Mouse (Mus musculus) stomach, embryonic 14.5 days (tissue): Measurements from ENCODE around the gene Sik1. TPM values are rescaled to one million over a fixed set of nuclear protein-coding genes. Genes with fewer than 3 reads are reported as not detected.
A peak's percentile ranks its signal among the peaks of the same experiment; 100 is the strongest.

Experiments
- ATAC-seq: fragments of 200-750 bp; cut with Nextera tagmentation; 2 replicates; pipeline ENCODE4 v1.8.0; 2017; ENCODE audit warnings: low read depth, moderate TSS enrichment; ENCODE audit not compliant: insufficient number of reproducible peaks, insufficient read depth, low FRiP score
- H3K27ac ChIP-seq: fragments of 300-500 bp; sonication (generic); 2 replicates; pipeline ENCODE4 v1.5.1; 2014; ENCODE audit warnings: mild to moderate bottlenecking, low read length, moderate library complexity, mixed read lengths
- H3K27me3 ChIP-seq: fragments of 300-500 bp; sonication (generic); 2 replicates; pipeline ENCODE4 v1.6.1; 2014; ENCODE audit warnings: low read length, control low read depth, mixed read lengths; ENCODE audit not compliant: control insufficient read depth, insufficient read depth
- H3K36me3 ChIP-seq: fragments of 300-500 bp; sonication (generic); 2 replicates; pipeline ENCODE4 v1.6.1; 2014; ENCODE audit warnings: mild to moderate bottlenecking, control low read depth, low read length, moderate library complexity, mixed read lengths; ENCODE audit not compliant: control insufficient read depth, insufficient read depth
- H3K4me1 ChIP-seq: fragments of 300-500 bp; sonication (generic); 2 replicates; pipeline ENCODE4 v1.6.1; 2014; ENCODE audit warnings: low read length, control low read depth, mixed read lengths; ENCODE audit not compliant: control insufficient read depth, insufficient read depth
- H3K4me2 ChIP-seq: fragments of 300-500 bp; sonication (generic); replicated peaks from 2 replicates; pipeline ENCODE4 v1.6.1; 2014; ENCODE audit warnings: low read depth, low read length, control low read depth
- H3K4me3 ChIP-seq: fragments of 300-500 bp; sonication (generic); 2 replicates; pipeline ENCODE4 v1.5.1; 2014; ENCODE audit warnings: low read depth, low read length, control low read depth
- H3K9ac ChIP-seq: fragments of 300-500 bp; sonication (generic); replicated peaks from 2 replicates; pipeline ENCODE4 v1.6.1; 2014; ENCODE audit warnings: low read depth, mild to moderate bottlenecking, control low read depth, low read length, moderate library complexity, mixed read lengths
- H3K9me3 ChIP-seq: fragments of 300-500 bp; sonication (generic); 2 replicates; pipeline ENCODE4 v1.6.1; 2016; ENCODE audit warnings: low read depth, low read length, control low read depth; ENCODE audit not compliant: control insufficient read depth
- WGBS: fragments of 180-500 bp; shearing (Covaris S2); extraction: QIAGEN DNeasy Blood & Tissue Kit; methylation state at CpG from one replicate; pipeline ENCODE4 v1.1.7; 2014; 5-methylcytosine and 5-hydroxymethylcytosine counted together
- polyA plus RNA-seq: library from polyadenylated mRNA; unstranded; fragments of >200 nt; fragmentation: Nextera tagmentation; extraction: Ambion mirVana; gene quantifications from 2 replicates; pipeline ENCODE4 v1.2.1, GENCODE M21; 2014

Gene Sik1
- polyA plus RNA-seq, 1 experiment from 2014 or later: 19.7 TPM

DNA sequence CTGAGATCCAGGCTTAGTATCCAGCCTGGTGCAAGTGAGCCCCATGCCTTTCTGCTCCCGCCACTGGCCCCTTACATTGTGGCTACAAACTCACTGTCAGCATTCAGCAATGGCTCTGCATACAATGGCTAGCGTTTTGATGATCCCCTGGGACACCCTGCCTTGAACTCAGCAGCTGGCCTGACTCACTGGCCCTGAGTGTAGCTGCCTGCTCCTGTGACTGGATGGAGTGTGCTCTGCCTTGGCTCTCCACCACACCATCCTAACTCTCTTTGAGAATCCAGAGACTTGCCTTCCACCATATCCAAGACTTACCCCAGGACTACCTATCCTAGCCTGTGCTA, 19.4 kb downstream of the Sik1 start:
- 82% methylated on average over 2 of the region's 2 CpGs for WGBS
- H3K9ac ChIP-seq: no peak overlapping the region
- H3K27ac ChIP-seq: peak overlapping the region; percentile 56; the same call in 1 of the 2 replicates

DNA sequence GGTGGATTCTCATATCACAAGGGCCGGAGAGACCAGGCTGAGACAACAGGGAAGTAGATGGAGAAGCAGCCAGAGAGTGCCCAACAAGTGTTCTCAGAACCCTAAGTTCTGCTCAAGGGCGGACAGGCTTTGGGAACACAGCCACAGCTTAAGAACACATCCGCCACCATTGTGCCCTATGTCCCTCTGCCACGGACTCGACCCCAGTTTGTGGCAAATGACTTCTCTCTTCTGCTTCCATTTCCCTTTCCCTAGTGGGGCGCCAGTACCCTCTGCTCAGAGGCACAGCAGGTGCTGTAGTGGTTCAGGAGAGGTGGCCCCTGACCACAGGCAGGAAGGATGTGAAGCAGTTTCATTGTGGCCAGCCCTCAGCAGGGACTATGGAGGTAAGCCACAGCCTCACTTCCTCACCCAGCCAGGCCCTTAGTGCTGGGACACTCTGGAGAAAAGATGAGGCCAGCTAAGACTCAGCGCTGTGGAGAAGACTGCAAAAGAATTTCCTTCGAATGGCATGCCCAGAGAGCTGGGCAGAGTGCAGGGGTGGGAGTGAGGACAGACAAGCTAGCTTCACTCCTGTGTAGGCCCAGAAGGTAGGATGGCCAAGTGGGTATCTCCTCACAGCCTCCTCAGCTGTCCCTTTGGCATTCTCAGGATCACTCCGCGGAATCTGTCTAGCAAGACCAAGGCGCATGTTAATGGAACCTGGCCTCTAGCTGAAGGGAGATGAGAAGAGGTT, 19.9 kb downstream of the Sik1 start:
- Histone ChIP-seq H3K27ac (peak overlapping the region; percentile 84; the same call in 1 of the 2 replicates), H3K4me3 (no peak overlapping the region), H3K27me3 (no peaks in the 10 kb centered on the region), H3K9ac (no peak overlapping the region), H3K4me1 (peaks cover 21% of the 10 kb centered on the region), H3K4me2 (no peak overlapping the region), H3K36me3 (no peaks in the 10 kb centered on the region), H3K9me3 (peaks cover 7% of the 10 kb centered on the region; the same call in 1 of the 2 replicates)
- ATAC-seq: no peak
- 93% methylated on average over 11 of the region's 11 CpGs for WGBS

More for the DNA sequence above, 19.4 kb downstream of the Sik1 start:
- Histone ChIP-seq H3K4me1 (peaks cover 21% of the 10 kb centered on the region), H3K4me2 (no peak overlapping the region), H3K27me3 (no peaks in the 10 kb centered on the region), H3K4me3 (no peak overlapping the region), H3K9me3 (peaks cover 7% of the 10 kb centered on the region; the same call in 1 of the 2 replicates), H3K36me3 (no peaks in the 10 kb centered on the region)
- ATAC-seq: no peak

DNA sequence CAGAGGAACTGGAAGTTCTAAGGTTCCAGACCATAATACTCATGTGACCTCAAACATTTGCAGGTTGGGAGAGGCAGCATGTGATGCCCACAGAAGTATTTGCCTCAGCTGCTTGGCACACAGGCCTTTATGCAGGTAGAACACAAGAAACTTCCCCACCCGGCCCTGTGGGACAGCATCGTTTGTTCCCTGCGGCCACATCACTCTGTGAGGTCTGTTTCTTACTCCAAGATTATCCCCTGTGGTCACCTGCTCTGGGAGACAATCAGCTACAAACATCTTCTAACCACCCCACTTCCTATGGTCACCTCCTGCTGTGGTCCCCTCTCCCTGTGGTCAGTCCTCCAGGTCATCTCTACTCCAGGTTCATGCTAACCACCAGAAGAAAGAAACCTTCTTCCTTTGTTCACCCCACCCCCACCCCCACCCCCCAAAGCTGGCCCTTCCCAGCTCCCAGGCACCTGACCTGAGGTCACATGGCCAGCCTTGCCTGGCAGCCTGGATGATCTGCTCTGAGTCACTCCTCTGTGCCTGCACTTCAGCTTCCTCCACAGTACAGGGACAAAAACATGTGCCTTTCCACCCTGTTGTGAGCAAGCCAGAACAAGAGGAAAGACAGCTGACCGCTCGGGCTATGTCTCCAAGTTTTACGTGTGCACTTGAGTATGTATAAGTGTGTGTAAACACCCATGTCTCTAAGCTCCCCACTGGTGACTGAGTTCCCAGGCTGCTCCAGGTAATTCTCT, 21.1 kb downstream of the Sik1 start:
- Histone ChIP-seq H3K4me3 (no peak overlapping the region), H3K27me3 (no peaks in the 10 kb centered on the region), H3K27ac (peak overlapping the region; percentile 84), H3K9me3 (peaks cover 7% of the 10 kb centered on the region; the same call in 1 of the 2 replicates), H3K4me2 (no peak overlapping the region), H3K36me3 (no peaks in the 10 kb centered on the region), H3K9ac (no peak overlapping the region; the same call in 1 of the 2 replicates), H3K4me1 (peaks cover 21% of the 10 kb centered on the region)
- peak; percentile 51; the same call in 1 of the 2 replicates for ATAC-seq
- WGBS: 62% methylated on average over 6 of the region's 6 CpGs

- Histone ChIP-seq H3K9ac (no peak overlapping the region; the same call in 1 of the 2 replicates), H3K36me3 (no peaks in the 10 kb centered on the region), H3K4me3 (no peak overlapping the region), H3K9me3 (peaks cover 7% of the 10 kb centered on the region; the same call in 1 of the 2 replicates), H3K4me2 (no peak overlapping the region), H3K27ac (peak overlapping the region; percentile 84), H3K4me1 (peaks cover 21% of the 10 kb centered on the region), H3K27me3 (no peaks in the 10 kb centered on the region)
- 29% methylated on average over 7 of the region's 7 CpGs for WGBS
- peak; percentile 54; the same call in 1 of the 2 replicates for ATAC-seq
Measured at GRCm38 (mm10) chr17:31833752-31834151, 21.9 kb downstream of the Sik1 start.

DNA sequence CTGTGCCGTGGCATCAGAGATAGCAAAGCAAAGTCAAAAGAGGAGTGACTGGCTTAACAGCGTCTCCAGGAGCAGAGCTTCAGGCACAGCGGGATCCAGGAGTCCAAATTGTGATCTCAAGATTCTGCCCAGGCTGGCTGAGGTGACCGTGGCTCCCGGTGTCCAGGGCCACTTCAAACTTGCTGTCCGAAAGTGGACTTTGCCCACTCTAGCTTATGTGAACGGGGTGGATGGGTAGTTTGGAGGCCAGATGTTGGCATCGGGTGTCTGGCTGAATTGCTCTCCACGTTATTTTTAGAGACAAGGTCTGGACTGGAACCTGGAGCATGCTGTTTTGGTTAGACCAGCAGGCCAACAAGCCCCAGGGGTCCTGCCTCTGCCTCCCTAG, 23.0 kb downstream of the Sik1 start:
- Histone ChIP-seq H3K9me3 (peaks cover 7% of the 10 kb centered on the region; the same call in 1 of the 2 replicates), H3K9ac (no peak overlapping the region), H3K4me2 (no peak overlapping the region), H3K27me3 (no peaks in the 10 kb centered on the region), H3K27ac (no peak overlapping the region), H3K4me1 (peaks cover 30% of the 10 kb centered on the region), H3K4me3 (no peak overlapping the region), H3K36me3 (no peaks in the 10 kb centered on the region)
- ATAC-seq: no peak
- WGBS: 94% methylated on average over 9 of the region's 9 CpGs

- Histone ChIP-seq H3K9me3 (peaks cover 7% of the 10 kb centered on the region; the same call in 1 of the 2 replicates), H3K4me3 (no peak overlapping the region), H3K9ac (no peak overlapping the region), H3K4me1 (peaks cover 35% of the 10 kb centered on the region), H3K4me2 (no peak overlapping the region), H3K27me3 (no peaks in the 10 kb centered on the region), H3K36me3 (no peaks in the 10 kb centered on the region), H3K27ac (no peak overlapping the region)
- ATAC-seq: no peak
- 91% methylated on average over 14 of the region's 14 CpGs for WGBS
Measured at GRCm38 (mm10) chr17:31831866-31832576, 23.6 kb downstream of the Sik1 start.

DNA sequence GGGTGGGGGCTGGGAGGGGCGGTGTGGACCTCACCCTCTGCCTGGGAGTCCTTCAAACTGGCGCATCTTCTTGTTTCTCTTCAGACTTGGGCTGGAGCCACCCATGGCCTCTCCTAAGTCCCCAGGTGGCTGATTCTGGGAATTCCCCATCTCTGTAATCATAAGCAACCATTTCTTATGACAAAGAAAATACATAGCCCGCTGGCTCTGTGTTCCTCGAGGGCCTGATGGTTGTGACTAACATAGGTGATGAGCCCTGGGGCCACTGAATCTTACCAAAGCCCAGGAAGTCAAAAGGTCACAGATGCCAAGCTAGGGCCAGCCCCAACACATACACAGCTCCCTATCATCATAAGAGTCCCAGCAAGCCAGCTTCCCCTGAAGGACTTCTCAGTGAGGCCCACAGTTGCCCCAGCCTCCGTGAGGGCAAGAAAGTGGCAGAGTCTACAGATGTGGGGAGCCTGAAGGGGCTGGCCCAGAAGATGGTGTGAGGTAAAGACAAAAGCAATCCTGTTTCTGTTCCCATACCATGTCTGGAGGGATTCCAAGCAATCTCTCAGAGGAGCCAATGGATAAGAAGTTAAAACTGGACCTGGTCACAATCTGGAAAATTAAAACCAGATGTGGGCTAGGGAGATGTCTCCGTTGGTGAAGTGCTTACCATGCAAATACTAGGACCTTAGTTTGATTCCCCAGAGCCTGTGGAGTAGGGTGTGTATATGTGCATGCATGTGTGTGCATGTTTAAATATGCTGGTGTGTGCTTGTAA, 24.3 kb downstream of the Sik1 start:
- Histone ChIP-seq H3K27ac (no peak overlapping the region), H3K4me1 (peaks cover 36% of the 10 kb centered on the region), H3K36me3 (no peaks in the 10 kb centered on the region), H3K9ac (no peak overlapping the region), H3K4me3 (no peak overlapping the region), H3K27me3 (no peaks in the 10 kb centered on the region), H3K9me3 (peaks cover 7% of the 10 kb centered on the region; the same call in 1 of the 2 replicates), H3K4me2 (no peak overlapping the region)
- no peak for ATAC-seq
- WGBS: 74% methylated on average over 6 of the region's 6 CpGs
